Mouse (Mus musculus) layer of hippocampus, postnatal 36 days (tissue): Measurements from ENCODE around the gene Adgrd1. TPM values are rescaled to one million over a fixed set of nuclear protein-coding genes. Genes with fewer than 3 reads are reported as not detected.

ENCODE experiments used
- DNase-seq, 2 experiments: peaks; one replicate each; pipeline ENCODE4 v3.0.0; 2022
- total RNA-seq, 2 experiments: library from RNA; stranded (reverse); gene quantifications; 2 replicates each; pipeline ENCODE4 v1.2.3; 2021

Gene Adgrd1
- total RNA-seq, 2 experiments from 2014 or later: 0.32 to 0.35 TPM

DNA sequence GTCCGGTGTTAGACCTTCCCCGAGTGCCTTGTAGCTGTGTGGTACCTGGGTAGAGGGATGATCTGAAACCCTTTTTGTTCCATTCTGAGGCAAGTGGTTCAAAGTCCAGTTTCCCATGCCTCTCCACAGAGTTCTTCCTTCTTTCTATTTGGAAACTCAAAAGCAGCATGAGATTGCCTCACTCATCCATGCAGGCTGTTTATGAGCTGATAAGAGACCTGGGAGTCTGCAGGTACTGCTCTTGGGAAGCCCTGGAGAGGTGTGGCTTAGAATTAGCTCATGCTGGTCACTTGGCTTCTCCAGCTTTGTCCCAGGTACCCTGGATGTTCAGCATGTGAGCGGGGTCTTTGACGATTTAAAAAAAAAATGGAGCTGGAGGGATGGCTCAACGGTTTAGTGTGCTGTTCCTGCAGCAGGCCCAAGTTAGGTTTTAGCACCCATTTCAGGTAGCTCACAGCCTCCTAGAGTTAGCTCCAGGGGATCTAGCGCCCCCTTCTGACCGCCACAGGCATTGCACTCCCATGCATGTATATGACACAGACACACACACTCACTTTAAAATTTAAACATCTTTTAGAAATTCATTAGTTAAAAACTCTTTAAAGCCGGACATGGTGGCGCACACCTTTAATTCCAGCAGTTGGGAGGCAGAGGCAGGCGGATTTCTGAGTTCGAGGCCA lies 65.0 kb downstream of the Adgrd1 start:
- DNase-seq: no peak

DNA sequence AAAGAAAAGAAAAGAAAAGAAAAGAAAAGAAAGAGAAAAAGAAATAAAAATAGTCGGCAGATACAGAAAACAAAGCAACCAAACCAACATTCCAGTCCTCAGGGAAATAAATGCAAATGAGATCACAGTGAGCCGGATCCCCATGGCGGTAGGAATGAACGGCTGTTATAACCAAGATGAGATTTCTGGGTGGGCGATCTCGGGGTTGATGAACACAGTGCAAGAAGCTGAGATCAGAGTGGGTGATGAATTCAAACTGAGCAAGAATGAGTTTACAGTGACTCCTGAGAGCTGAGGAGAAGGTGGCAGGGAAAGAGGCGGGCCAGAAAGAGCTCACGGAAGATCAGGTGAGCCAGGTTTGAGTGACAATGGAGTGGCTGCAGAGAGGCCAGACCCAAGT lies 66.9 kb downstream of the Adgrd1 start:
- no peak for DNase-seq

DNA sequence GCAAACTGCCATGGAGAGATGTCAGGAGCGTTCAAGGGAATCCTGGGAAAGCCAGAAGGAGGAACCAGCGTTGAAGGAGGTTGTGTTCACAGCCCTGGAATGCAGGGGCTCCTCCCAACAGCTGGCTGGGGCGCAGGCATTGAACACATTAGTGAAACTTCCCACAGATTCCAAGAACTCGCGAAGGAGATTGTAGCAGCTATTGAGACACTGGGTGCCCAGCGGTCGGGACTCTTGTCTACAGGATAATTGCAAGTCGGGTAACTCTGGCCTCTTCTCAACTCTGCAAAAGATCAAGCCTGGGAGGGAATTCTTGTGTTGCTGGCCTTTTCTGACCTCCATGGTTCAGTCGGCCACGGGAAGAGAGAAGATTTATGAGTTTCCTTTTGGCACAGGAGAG lies 67.5 kb downstream of the Adgrd1 start:
- DNase-seq: no peak

DNA sequence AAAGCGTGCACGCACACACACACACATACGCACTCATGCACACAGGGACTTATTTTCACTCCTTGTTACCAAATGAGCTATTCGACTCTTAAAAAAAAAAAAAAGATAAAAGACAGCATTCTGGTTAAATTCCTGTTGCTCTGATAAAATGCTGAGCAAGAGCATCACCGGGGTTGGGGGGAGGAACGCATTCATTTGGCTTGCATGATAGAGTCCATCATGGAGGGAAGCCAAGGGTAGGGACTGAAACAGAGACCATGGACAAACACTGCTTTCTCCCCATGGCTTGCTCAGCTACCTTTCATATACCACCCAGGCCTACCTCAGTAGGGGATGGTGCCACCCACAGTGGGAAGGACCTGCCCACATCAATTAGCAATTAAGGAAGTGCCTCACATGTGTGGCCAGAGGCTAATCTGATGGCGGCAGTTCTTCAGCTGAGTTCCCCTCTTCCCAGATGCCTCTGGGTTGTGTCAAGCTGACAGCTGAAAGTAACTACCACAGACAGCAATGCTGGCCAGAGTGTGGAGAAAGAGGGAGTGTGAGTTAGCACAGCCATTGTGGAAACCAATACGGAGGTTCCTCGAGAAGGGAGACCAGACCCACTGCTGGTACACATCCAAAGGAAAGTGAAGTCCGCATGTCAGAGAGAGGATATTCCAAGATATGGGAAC lies 68.5 kb downstream of the Adgrd1 start:
- no peak for DNase-seq

DNA sequence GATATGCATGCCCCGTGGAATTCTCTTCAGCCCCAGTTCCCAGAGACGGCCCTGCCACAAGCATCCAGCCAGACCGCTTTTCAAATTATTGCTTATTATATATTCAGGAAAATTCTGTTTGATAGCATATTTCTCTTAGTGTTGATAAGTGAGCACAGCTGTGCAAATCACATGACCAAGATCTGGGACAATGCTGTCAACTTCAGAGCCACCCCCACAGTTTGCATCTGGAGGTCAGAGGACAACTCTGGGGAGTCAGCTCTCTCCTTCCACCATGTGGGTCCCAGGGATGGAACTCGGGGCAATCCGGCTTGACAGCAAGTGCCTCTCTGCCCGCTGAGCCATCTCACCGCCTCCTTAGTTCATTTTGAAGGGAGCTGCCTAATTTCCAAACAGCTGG lies 69.0 kb downstream of the Adgrd1 start:
- no peak for DNase-seq

DNA sequence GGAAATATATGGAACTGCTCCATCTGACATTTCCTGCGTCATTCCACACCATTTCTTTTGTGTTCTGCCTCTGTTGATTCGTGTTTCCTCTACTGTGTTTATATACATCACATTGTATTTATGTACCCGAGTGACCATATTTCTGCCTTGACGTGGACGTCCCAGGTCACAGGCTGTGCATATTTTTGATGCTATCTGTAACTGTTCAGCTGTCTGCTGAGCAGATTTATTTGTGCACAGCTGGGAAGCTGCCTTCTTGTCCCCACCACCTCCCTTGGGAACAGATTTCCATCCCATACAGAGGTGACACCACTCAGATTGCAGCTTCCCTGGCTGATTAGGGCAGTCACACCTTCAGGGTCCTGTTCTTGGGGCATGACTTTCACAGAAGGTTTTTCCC lies 72.5 kb downstream of the Adgrd1 start:
- no peak for DNase-seq

GRCm38 (mm10) chr5:129169567-129169966 lies 73.0 kb downstream of the Adgrd1 start:
- no peak for DNase-seq

DNA sequence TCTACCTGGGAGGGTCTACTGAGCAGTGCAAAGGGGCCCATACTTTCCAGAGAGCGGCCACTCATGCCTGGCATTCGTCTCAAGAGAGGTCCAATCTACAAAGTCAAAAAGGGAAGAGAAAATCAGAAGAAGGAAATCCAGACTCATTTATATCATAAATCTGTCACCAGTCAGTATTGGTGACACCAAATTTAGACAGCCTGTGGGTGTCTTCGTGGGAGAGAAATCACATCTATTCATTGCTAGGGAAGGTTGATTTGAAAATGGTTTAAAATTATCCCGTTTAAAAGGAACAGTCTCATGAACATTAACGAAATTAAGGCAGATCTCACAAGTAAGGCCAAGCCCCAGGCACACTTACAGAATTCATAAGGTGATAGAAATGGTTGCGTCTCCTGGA lies 76.0 kb downstream of the Adgrd1 start:
- DNase-seq: no peak

DNA sequence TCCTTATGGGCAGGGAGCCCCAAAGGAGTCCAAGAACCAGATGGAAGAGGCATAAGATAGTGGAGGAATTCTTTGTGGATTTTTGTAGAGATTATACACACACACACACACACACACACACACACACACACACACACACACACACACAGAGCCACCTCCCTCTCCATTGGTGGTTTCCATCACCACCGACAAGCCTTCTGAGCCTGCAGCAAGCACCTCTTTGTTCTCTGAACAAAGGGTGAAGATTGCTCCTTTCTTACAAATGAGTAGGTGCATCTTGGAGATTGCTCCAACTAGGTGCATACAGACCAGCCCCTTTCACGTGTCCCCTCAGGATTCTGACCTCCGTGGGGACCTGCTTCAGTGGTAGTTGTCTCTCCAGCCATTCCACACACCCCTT lies 79.4 kb downstream of the Adgrd1 start:
- no peak for DNase-seq

DNA sequence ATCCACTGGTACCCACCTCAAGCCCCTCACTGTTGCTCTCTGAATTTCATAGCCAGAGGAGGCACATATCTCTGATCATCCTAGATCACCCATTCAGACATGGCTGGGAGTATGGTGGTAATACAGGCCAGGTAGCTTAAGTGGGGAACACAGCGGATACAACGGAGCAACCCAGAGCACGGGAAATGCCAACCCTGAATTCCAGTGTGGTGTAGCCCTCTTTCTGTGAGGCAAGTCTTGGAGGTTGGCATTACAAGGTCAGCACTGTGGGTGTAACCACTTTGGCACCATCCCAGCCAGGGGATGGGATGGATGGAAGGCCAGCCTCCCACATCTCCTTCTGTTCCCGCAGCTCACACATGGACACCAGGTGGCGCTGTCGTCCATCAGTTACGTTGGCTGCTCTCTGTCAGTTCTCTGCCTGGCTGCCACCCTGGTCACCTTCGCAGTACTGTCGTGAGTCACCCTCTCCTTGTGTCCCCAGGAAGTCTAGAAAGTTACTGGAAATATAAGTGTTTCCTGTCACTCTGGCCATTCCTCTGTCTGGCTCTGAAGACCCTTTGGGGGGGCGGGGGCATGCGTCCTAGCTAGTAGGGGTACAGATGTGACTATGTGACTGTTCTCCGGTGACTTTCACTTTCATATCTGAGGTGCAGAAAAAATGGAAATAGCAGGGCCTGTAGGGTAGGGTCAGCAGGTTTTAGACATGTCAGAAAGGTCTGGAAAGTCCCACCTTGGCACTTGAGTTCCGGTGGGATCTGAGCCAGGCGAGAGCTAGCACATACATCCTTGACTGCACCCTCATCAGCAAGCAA lies 81.4 kb downstream of the Adgrd1 start:
- DNase-seq: peak; percentile 81 to 82

- no peak for DNase-seq
These were observed 82.8 kb downstream of the Adgrd1 start for GRCm38 (mm10) chr5:129179356-129179755.

GRCm38 (mm10) chr5:129179995-129180714 lies 83.6 kb downstream of the Adgrd1 start:
- no peak for DNase-seq

- DNase-seq: no peak
These were observed 84.2 kb downstream of the Adgrd1 start for GRCm38 (mm10) chr5:129180715-129181228.

- DNase-seq: no peak
These were observed 84.9 kb downstream of the Adgrd1 start for GRCm38 (mm10) chr5:129181450-129181849.

GRCm38 (mm10) chr5:129182554-129182953 lies 86.0 kb downstream of the Adgrd1 start:
- DNase-seq: no peak

DNA sequence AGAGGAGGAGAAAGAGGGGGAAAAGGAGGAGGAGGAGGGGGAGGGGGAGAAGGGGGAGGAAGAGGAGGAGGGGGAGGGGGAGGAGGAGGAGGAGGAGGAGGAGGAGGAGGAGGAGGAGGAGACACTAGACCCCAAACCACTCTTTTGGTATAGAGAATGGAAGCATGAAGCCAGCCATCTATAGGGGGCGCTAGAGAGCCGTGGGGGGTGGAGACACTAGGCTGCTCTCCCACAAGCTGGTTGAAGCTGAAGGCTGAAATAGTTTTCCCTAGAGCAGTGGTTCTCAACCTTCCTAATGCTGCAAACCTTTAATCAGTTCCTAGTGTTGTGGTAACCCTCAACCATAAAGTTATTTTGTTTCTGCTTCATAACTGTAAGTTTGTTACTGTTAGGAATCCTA lies 89.7 kb downstream of the Adgrd1 start:
- no peak for DNase-seq

DNA sequence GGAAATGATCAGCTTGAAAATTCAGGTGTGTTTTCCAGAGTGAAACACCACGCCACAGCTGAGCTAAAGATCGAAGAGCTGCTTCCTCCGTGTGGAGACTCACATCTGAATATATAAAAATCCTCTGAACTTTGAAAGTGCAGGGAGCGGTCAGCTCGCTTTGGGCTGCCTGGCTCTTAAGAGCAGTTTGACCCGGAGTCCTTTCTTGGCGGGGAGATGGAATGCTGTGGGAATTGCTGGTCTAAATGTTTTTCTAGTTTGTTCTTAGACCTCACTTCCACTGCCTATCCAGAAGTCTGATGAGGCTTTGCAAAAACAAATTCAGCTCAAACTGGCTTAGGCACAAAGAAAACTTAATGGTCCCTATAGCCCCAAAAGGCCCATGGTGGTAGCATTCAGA lies 90.4 kb downstream of the Adgrd1 start:
- DNase-seq: no peak

- no peak for DNase-seq
These were observed 92.5 kb downstream of the Adgrd1 start for GRCm38 (mm10) chr5:129189071-129189470.

DNA sequence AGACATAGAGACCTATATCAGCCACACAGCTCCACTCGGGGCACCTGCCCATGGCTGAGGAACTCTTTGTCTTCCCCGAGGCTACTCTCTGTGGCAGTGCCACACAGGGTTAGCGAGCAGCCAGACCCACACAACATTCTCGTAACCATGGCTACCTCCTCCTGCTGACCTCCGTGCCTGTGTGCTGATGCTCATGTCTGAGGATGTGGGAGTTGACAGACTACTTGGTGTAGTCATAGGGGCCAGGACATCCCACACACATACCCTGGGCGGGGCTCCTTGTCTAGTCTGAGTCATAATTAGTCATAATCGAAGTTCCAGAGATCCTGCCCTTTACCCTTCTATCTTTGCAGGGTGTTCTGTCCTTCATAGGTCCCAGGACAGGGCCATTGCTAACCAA lies 93.5 kb downstream of the Adgrd1 start:
- no peak for DNase-seq

GRCm38 (mm10) chr5:129196501-129196900 lies 100.0 kb downstream of the Adgrd1 start:
- no peak for DNase-seq

DNA sequence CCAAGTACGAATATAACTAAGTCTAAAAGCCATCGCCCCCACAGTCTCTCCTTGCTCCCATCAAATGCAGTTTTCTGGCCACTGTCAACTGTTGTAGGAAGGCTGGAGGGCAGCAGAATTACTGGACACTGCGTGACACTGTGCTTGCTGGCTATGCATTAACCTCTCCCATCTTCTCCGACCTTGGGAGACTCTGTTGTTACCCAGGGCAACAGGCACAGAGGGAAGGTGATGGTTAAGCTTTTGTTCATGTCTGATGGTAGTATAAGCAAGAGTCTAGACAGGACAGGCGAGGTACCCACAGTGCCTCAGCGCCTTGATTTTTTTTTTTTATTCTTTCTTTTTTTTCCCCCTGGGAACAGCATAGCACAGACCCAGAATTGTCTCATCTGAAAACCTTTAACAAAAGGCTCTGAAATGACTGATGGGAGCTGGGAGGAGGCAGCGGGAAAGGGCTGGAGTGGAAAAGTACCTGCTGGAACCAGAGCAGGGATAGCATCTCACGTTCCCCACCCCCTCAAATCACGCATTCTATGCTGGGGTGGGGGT lies 100.5 kb downstream of the Adgrd1 start:
- DNase-seq: no peak

GRCm38 (mm10) chr5:129200132-129200531 lies 103.6 kb downstream of the Adgrd1 start:
- no peak for DNase-seq
